Mouse (Mus musculus): ENCODE data around the gene Pkd1. TPM values are rescaled to one million over a fixed set of nuclear protein-coding genes. Genes with fewer than 3 reads are reported as not detected.

Pkd1 gene
- total and polyA plus RNA-seq, 2 experiments from 2014 or later, result 7.1 to 57.5 TPM

GRCm38 (mm10) chr17:24593248-24593647 lies 43.6 kb downstream of the Pkd1 start:
- no peak overlapping the region for H3K27ac ChIP-seq (ENCODE audit: low read depth)
- no peak overlapping the region for H3K4me2 ChIP-seq (ENCODE audit: low read depth, low read length)
- 78% methylated on average over 5 of the region's 5 CpGs for WGBS
- peaks cover 93% of the 10 kb centered on the region for H3K36me3 ChIP-seq (replicated peaks; ENCODE audit: control insufficient read depth, insufficient read depth, low read length)
- no peak overlapping the region for H3K4me3 ChIP-seq (ENCODE audit: low read depth, low read length)
- H3K27me3 ChIP-seq (ENCODE audit: control insufficient read depth, insufficient read depth, low read length), result no peaks in the 10 kb centered on the region
- no peaks in the 10 kb centered on the region for H3K4me1 ChIP-seq (ENCODE audit: control insufficient read depth, insufficient read depth)
- DNase-seq (ENCODE audit: low spot score) (peak; percentile 0), ATAC-seq (ENCODE audit: insufficient read depth, low read depth) (no peak)
- TF ChIP-seq CTCF (IDR thresholded peaks at IDR 0.05; ENCODE audit: low read depth) (no peak), EP300 (IDR thresholded peaks at IDR 0.05; ENCODE audit: low read depth) (no peak)
- H3K9ac ChIP-seq (replicated peaks; ENCODE audit: low read depth, low read length), result no peak overlapping the region
- no peaks in the 10 kb centered on the region for H3K9me3 ChIP-seq (replicated peaks; ENCODE audit: control insufficient read depth, low read length)

DNA sequence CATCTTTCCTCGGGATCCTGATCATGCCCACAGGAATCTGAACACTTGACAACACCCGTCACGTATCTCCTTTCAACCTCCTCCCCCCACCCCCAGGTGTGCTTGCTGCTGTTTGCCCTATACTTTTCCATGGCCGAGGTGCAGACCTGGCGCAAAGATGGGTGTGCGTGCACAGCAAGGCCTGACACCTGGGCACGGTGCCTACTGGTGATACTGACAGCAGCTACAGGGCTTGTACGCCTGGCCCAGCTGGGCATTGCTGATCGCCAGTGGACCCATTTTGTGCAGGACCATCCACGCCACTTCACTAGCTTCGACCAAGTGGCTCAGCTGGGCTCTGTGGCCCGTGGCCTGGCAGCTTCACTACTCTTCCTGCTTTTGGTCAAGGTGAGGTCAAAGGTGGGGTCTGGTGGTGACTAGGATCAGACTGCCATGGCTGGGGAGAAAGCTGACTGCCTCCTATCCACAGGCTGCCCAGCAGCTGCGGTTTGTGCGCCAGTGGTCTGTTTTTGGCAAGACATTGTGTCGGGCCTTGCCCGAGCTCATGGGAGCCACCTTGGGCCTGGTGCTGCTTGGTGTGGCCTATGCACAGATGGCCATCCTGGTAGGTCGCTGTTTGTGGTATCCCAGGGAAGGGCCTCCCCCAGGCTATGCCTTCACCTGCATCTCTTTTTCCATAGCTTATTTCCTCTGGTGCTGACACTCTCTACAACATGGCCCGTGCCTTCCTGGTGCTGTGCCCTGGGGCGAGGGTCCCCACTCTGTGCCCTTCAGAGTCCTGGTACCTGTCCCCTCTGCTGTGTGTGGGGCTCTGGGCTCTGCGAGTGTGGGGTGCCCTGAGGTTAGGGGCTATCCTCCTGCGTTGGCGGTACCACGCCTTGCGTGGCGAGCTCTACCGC lies 44.6 kb downstream of the Pkd1 start:
- H3K27ac ChIP-seq (ENCODE audit: low read depth), result no peak overlapping the region
- H3K4me1 ChIP-seq (ENCODE audit: control insufficient read depth, insufficient read depth), result no peaks in the 10 kb centered on the region
- peaks cover 97% of the 10 kb centered on the region for H3K36me3 ChIP-seq (replicated peaks; ENCODE audit: control insufficient read depth, insufficient read depth, low read length)
- no peak overlapping the region for H3K4me2 ChIP-seq (ENCODE audit: low read depth, low read length)
- DNase-seq (ENCODE audit: low spot score), result peak; percentile 4
- H3K9ac ChIP-seq (replicated peaks; ENCODE audit: low read depth, low read length), result no peak overlapping the region
- no peaks in the 10 kb centered on the region for H3K9me3 ChIP-seq (replicated peaks; ENCODE audit: control insufficient read depth, low read length)
- TF ChIP-seq EP300 (IDR thresholded peaks at IDR 0.05; ENCODE audit: low read depth), result no peak
- no peak for TF ChIP-seq CTCF (IDR thresholded peaks at IDR 0.05; ENCODE audit: low read depth)
- 91% methylated on average over 26 of the region's 26 CpGs for WGBS
- no peaks in the 10 kb centered on the region for H3K27me3 ChIP-seq (ENCODE audit: control insufficient read depth, insufficient read depth, low read length)
- ATAC-seq (ENCODE audit: insufficient read depth, low read depth), result no peak
- no peak overlapping the region for H3K4me3 ChIP-seq (ENCODE audit: low read depth, low read length)

GRCm38 (mm10) chr17:24595126-24596072 lies 45.8 kb downstream of the Pkd1 start:
- Histone ChIP-seq H3K9ac (replicated peaks; ENCODE audit: low read depth, low read length) (no peak overlapping the region), H3K9me3 (replicated peaks; ENCODE audit: control insufficient read depth, low read length) (no peaks in the 10 kb centered on the region), H3K27me3 (ENCODE audit: control insufficient read depth, insufficient read depth, low read length) (no peaks in the 10 kb centered on the region), H3K27ac (ENCODE audit: low read depth) (no peak overlapping the region), H3K4me1 (ENCODE audit: control insufficient read depth, insufficient read depth) (no peaks in the 10 kb centered on the region), H3K36me3 (replicated peaks; ENCODE audit: control insufficient read depth, insufficient read depth, low read length) (peaks cover 99% of the 10 kb centered on the region), H3K4me2 (ENCODE audit: low read depth, low read length) (no peak overlapping the region), H3K4me3 (ENCODE audit: low read depth, low read length) (no peak overlapping the region)
- no peak for ATAC-seq (ENCODE audit: insufficient read depth, low read depth)
- peak; percentile 5 for DNase-seq (ENCODE audit: low spot score)
- TF ChIP-seq EP300 (IDR thresholded peaks at IDR 0.05; ENCODE audit: low read depth), result no peak
- no peak; the same call in 1 of the 2 replicates for TF ChIP-seq CTCF (IDR thresholded peaks at IDR 0.05; ENCODE audit: low read depth)
- 66% methylated on average over 17 of the region's 17 CpGs for WGBS

- Histone ChIP-seq H3K27me3 (ENCODE audit: control insufficient read depth, insufficient read depth, low read length) (no peaks in the 10 kb centered on the region), H3K4me3 (ENCODE audit: low read depth, low read length) (no peak overlapping the region), H3K36me3 (replicated peaks; ENCODE audit: control insufficient read depth, insufficient read depth, low read length) (peaks cover 99% of the 10 kb centered on the region), H3K4me2 (ENCODE audit: low read depth, low read length) (no peak overlapping the region), H3K4me1 (ENCODE audit: control insufficient read depth, insufficient read depth) (no peaks in the 10 kb centered on the region), H3K9ac (replicated peaks; ENCODE audit: low read depth, low read length) (no peak overlapping the region), H3K9me3 (replicated peaks; ENCODE audit: control insufficient read depth, low read length) (no peaks in the 10 kb centered on the region), H3K27ac (ENCODE audit: low read depth) (no peak overlapping the region)
- no peak for ATAC-seq (ENCODE audit: insufficient read depth, low read depth)
- WGBS, result 75% methylated on average over 5 of the region's 5 CpGs
- peak; percentile 3 for DNase-seq (ENCODE audit: low spot score)
- TF ChIP-seq CTCF (IDR thresholded peaks at IDR 0.05; ENCODE audit: low read depth), result no peak
- no peak for TF ChIP-seq EP300 (IDR thresholded peaks at IDR 0.05; ENCODE audit: low read depth)
These were observed 46.4 kb downstream of the Pkd1 start for GRCm38 (mm10) chr17:24596073-24596466.

GRCm38 (mm10) chr17:24596471-24597183 lies 47.0 kb downstream of the Pkd1 start:
- TF ChIP-seq CTCF (IDR thresholded peaks at IDR 0.05; ENCODE audit: low read depth) (no peak), EP300 (IDR thresholded peaks at IDR 0.05; ENCODE audit: low read depth) (no peak)
- DNase-seq (ENCODE audit: low spot score), result peak; percentile 5
- H3K9ac ChIP-seq (replicated peaks; ENCODE audit: low read depth, low read length), result no peak overlapping the region
- H3K9me3 ChIP-seq (replicated peaks; ENCODE audit: control insufficient read depth, low read length), result no peaks in the 10 kb centered on the region
- no peaks in the 10 kb centered on the region for H3K4me1 ChIP-seq (ENCODE audit: control insufficient read depth, insufficient read depth)
- no peak overlapping the region for H3K4me3 ChIP-seq (ENCODE audit: low read depth, low read length)
- H3K4me2 ChIP-seq (ENCODE audit: low read depth, low read length), result no peak overlapping the region
- ATAC-seq (ENCODE audit: insufficient read depth, low read depth), result no peak
- no peak overlapping the region for H3K27ac ChIP-seq (ENCODE audit: low read depth)
- WGBS, result 84% methylated on average over 19 of the region's 19 CpGs
- H3K27me3 ChIP-seq (ENCODE audit: control insufficient read depth, insufficient read depth, low read length), result no peaks in the 10 kb centered on the region
- H3K36me3 ChIP-seq (replicated peaks; ENCODE audit: control insufficient read depth, insufficient read depth, low read length), result peaks cover 99% of the 10 kb centered on the region

Measured in heart, postnatal 0 days (tissue).